Comparison of ENCODE assay signal across 8 mouse cellular contexts in the genomic region with DNA sequence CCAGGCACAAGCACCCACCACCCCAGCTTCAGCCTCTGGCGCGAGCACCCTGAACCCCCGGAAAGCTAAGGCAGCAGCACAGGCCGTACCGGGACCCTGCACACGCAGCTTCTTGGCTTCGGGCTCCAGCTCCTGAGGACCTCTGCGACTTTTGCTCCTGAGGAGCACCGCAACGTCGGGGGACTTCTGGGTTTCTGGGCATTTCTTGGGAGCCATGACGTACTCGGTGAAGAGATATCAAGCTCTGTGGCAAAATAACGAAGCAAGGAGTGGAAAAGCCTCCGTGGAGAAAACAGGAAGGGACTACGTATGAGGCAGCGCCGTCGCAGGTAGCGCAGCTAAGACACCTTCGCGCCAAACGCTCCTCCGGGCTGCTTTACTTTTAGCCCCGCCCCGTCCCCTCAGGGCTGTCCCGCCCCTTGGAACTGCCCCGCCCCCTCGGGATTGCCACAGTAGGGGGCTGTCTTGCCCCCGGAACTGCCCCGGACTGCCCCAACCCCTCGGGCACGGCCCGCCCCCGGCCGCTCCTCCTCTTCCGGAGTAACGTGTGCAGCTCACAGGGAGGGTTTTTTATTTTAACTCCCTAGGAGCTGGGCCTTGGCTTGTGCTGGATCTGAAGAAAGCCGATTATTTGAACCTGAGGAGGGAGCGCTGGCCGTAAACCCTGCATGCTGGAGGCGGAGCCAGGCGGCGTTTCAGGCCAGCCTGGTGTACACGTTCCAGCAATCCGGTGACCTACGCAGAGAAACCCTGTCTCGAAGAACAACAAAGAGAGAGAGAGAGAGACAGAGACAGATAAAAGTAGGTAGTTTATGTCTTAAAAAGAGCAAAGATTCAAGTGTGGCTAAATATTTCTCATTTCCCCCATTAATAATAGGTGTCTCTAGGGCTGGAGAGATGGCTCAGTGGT. TPM values are rescaled to one million over a fixed set of nuclear protein-coding genes. Genes with fewer than 3 reads are reported as not detected.
A peak's percentile ranks its signal among the peaks of the same experiment; 100 is the strongest.
DNase-seq lines count a peak whose midpoint lies in the region; ATAC-seq lines count a peak whose summit lies in the region.

A gene (minus strand): TSS at position 382 of the 910 bp plus-strand sequence.

- DNase-seq in adrenal gland, adult (ENCODE audit: inconsistent age in 2 of 2, low spot score in 1 of 2), result peak; percentile 94 to 98
- peak; percentile 97 for DNase-seq in embryo, embryonic 10.5 days (ENCODE audit: low spot score)
- peak; percentile 97 for DNase-seq in gastrocnemius, postnatal 14 days
- peak; percentile 84 to 97 for DNase-seq in left cerebral cortex, postnatal 10 days (ENCODE audit: extremely low spot score in 1 of 2, low spot score in 2 of 2)
- peak; percentile 87 for DNase-seq in right cerebral cortex, postnatal 25 days
- DNase-seq in urinary bladder, postnatal 4 days (ENCODE audit: low spot score in 2 of 2), result peak; percentile 93 to 95

- intact Hi-C loops in gastrocnemius, postnatal 14 days (cut with DNase I; ENCODE audit: low total_unique reads), result no loop called here
- intact Hi-C loops in left cerebral cortex, postnatal 10 days (cut with DNase I), result no loop called here

- peak; percentile 92 for ATAC-seq in inflammation-experienced regulatory T-cells, adult 6 months
- peak; percentile 98 for ATAC-seq in megakaryocyte-erythroid progenitor cell, adult 5-6 weeks (replicated peaks; ENCODE audit: low FRiP score, low TSS enrichment, poor library complexity, severe bottlenecking)

RNA-seq across cellular contexts. Expression of the gene that starts here (rescaled TPM):
- total RNA-seq in gastrocnemius, postnatal 14 days (2021), result 1 to 10 TPM; 3.1 to 4.1 TPM
- 10 to 100 TPM; 56.2 to 82.8 (median 75.2) TPM for polyA plus RNA-seq in inflammation-experienced regulatory T-cells, adult 6 months (2017; shearing (Covaris generic))
- 10 to 100 TPM; 10.2 to 11.3 TPM for total RNA-seq in left cerebral cortex, postnatal 10 days (2021)
- total RNA-seq in megakaryocyte-erythroid progenitor cell, adult 5-6 weeks (2014; fragmentation: Nextera tagmentation), result 16.9 and 32.3 TPM in 2 replicates
- 7.8 and 10.3 TPM in 2 replicates for total RNA-seq in megakaryocyte-erythroid progenitor cell, adult 5-6 weeks (2017)

Comparison
In these comparisons a context has a peak if more than half of its experiments do, and no peak if none do; other contexts are left out.
1. Peak in every context shown above with its lines: DNase-seq and ATAC-seq.